Mouse (Mus musculus) thymus, adult 2 months (tissue): ENCODE results near the gene Gstp1. TPM values are rescaled to one million over a fixed set of nuclear protein-coding genes. Genes with fewer than 3 reads are reported as not detected.

Experiments
- DNase-seq: peaks from one replicate; pipeline ENCODE4 v3.0.0; 2021
- H3K27ac ChIP-seq: fragments of 200-500 bp; 2 replicates; pipeline ENCODE4 v1.5.1; 2012; ENCODE audit warnings: low read length, control low read depth; ENCODE audit not compliant: control insufficient read depth, insufficient read depth
- H3K27me3 ChIP-seq: fragments of 200-500 bp; 2 replicates; pipeline ENCODE4 v1.6.1; 2012; ENCODE audit warnings: mild to moderate bottlenecking, low read length, moderate library complexity, mixed read lengths; ENCODE audit not compliant: control insufficient read depth, insufficient read depth
- H3K36me3 ChIP-seq: fragments of 200-500 bp; 2 replicates; pipeline ENCODE4 v1.6.1; 2012; ENCODE audit warnings: mild to moderate bottlenecking, low read length, moderate library complexity; ENCODE audit not compliant: control insufficient read depth, insufficient read depth
- H3K4me1 ChIP-seq: fragments of 200-500 bp; replicated peaks from 2 replicates; pipeline ENCODE4 v1.6.1; 2012; ENCODE audit warnings: low read length; ENCODE audit not compliant: control insufficient read depth, insufficient read depth
- H3K4me3 ChIP-seq: fragments of 200-500 bp; 2 replicates; pipeline ENCODE4 v1.5.1; 2012; ENCODE audit warnings: mild to moderate bottlenecking, low read length, control low read depth, moderate library complexity; ENCODE audit not compliant: control insufficient read depth, insufficient read depth
- CTCF ChIP-seq: fragments of 200-500 bp; IDR thresholded peaks from 2 replicates; pipeline ENCODE4 v1.5.1; 2012; ENCODE audit warnings: mild to moderate bottlenecking, control low read depth, low read length, moderate library complexity, borderline replicate concordance; ENCODE audit not compliant: control insufficient read depth, poor library complexity, insufficient read depth; ENCODE audit errors: extremely low read depth
- POLR2A ChIP-seq: fragments of 200-500 bp; IDR thresholded peaks from 2 replicates; pipeline ENCODE4 v1.6.1; 2012; ENCODE audit warnings: mild to moderate bottlenecking, low read length, control low read depth, moderate library complexity; ENCODE audit not compliant: control insufficient read depth, poor library complexity, insufficient read depth; ENCODE audit errors: extremely low read depth
- WGBS: fragments of 180-500 bp; shearing (Covaris S2); methylation state at CpG from one replicate; pipeline ENCODE4 v1.1.7; 2018; 5-methylcytosine and 5-hydroxymethylcytosine counted together
- polyA plus RNA-seq: library from polyadenylated mRNA; depleted of rRNA; stranded (reverse); fragments of >200 nt; gene quantifications from 2 replicates; pipeline ENCODE4 v1.2.3, GENCODE M21; 2012; rRNA removed

The Gstp1 gene
- 317 and 318 TPM in 2 replicates for polyA plus RNA-seq

GRCm38 (mm10) chr19:4037788-4038232 is at the start of gene Gstp1:
Gstp1 (minus strand) TSS chr19:4037985.
- peak; percentile 88 for DNase-seq
- TF ChIP-seq POLR2A (peak; percentile 77), CTCF (peak; percentile 27; the same call in 1 of the 2 replicates)
- H3K4me1 ChIP-seq: peaks cover 16% of the 10 kb centered on the region
- no peaks in the 10 kb centered on the region for H3K27me3 ChIP-seq
- H3K4me3 ChIP-seq: peak within 1 kb of the TSS; percentile 61
- no peak within 1 kb of the TSS for H3K27ac ChIP-seq
- under 1% methylated on average over 26 of the region's 26 CpGs for WGBS
- H3K36me3 ChIP-seq: no peaks in the 10 kb centered on the region

- Histone ChIP-seq H3K27me3 (no peaks in the 10 kb centered on the region), H3K36me3 (no peaks in the 10 kb centered on the region), H3K27ac (no peak overlapping the region), H3K4me1 (no peaks in the 10 kb centered on the region), H3K4me3 (no peak overlapping the region)
- TF ChIP-seq POLR2A (no peak), CTCF (no peak)
- 96% methylated on average over 5 of the region's 5 CpGs for WGBS
- no peak for DNase-seq
These were observed 49.3 kb upstream of the Gstp1 start for GRCm38 (mm10) chr19:4087090-4087489.

- no peaks in the 10 kb centered on the region for H3K4me1 ChIP-seq
- no peaks in the 10 kb centered on the region for H3K36me3 ChIP-seq
- H3K27me3 ChIP-seq: no peaks in the 10 kb centered on the region
- DNase-seq: no peak
- no peak overlapping the region for H3K27ac ChIP-seq
- no peak overlapping the region for H3K4me3 ChIP-seq
- TF ChIP-seq CTCF (no peak), POLR2A (no peak)
- 93% methylated on average over 15 of the region's 15 CpGs for WGBS
These were observed 48.4 kb upstream of the Gstp1 start for GRCm38 (mm10) chr19:4086156-4086555.

- no peaks in the 10 kb centered on the region for H3K27me3 ChIP-seq
- no peak overlapping the region for H3K4me3 ChIP-seq
- H3K36me3 ChIP-seq: no peaks in the 10 kb centered on the region
- H3K27ac ChIP-seq: no peak overlapping the region
- H3K4me1 ChIP-seq: no peaks in the 10 kb centered on the region
- DNase-seq: no peak
- TF ChIP-seq CTCF: no peak
- TF ChIP-seq POLR2A: no peak
- WGBS: 93% methylated on average over 1 of the region's 1 CpGs
These were observed 47.2 kb upstream of the Gstp1 start for GRCm38 (mm10) chr19:4084984-4085383.

- H3K4me1 ChIP-seq: no peaks in the 10 kb centered on the region
- 82% methylated on average over 8 of the region's 8 CpGs for WGBS
- H3K36me3 ChIP-seq: no peaks in the 10 kb centered on the region
- no peak overlapping the region for H3K27ac ChIP-seq
- TF ChIP-seq CTCF (no peak), POLR2A (no peak)
- H3K4me3 ChIP-seq: no peak overlapping the region
- no peak for DNase-seq
- no peaks in the 10 kb centered on the region for H3K27me3 ChIP-seq
These were observed 46.0 kb upstream of the Gstp1 start for GRCm38 (mm10) chr19:4083826-4084225.

GRCm38 (mm10) chr19:4083316-4083715 is 45.5 kb upstream of the Gstp1 start:
- H3K27me3 ChIP-seq: no peaks in the 10 kb centered on the region
- H3K36me3 ChIP-seq: no peaks in the 10 kb centered on the region
- no peak overlapping the region for H3K4me3 ChIP-seq
- TF ChIP-seq POLR2A (no peak), CTCF (no peak)
- H3K4me1 ChIP-seq: no peaks in the 10 kb centered on the region
- no peak for DNase-seq
- 96% methylated on average over 7 of the region's 7 CpGs for WGBS
- H3K27ac ChIP-seq: no peak overlapping the region
